Mouse (Mus musculus) lung, postnatal 0 days (tissue): ENCODE data around the gene Tab1.

ENCODE experiments used
- CTCF ChIP-seq: IDR thresholded peaks from 2 replicates; pipeline ENCODE4 v1.5.1; 2016; ENCODE audit warnings: antibody characterized with exemption, mild to moderate bottlenecking
- EP300 ChIP-seq: IDR thresholded peaks from 2 replicates; pipeline ENCODE4 v1.6.1; 2016; ENCODE audit warnings: antibody characterized with exemption, mild to moderate bottlenecking, control low read depth

DNA sequence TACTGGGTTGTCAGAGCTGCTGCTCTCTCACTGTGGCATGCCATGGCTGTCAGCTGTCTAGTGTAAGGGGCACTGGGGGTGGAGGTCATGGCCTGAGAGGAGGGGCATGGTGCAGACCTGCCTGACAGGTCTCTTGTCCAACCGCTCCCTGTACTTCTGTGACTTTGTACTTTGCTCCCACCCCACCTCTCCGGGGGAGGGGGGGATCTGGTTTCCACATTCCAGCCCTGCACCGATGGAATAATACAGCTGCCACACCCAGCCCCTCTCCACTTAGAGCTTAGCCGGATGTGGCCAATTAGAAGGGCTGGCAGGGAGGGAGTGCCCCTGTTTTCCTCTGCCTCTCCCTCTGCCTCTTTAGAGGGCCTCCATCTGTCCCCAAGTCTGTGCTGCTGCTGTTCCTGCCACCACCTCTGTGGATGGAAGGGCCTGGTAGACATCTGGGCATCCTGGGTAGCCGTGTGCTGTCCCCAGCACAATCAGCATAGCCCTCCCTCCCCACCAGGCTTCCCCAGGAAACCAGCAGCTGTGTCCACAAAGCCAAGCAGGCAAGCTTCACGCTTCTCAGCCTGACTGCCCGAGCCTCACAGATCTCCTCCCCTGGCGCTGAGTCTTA lies 26.5 kb downstream of the Tab1 start:
- TF ChIP-seq CTCF (peak; percentile 7; the same call in 1 of the 2 replicates), EP300 (peak; percentile 77)
